Mouse (Mus musculus) gastrocnemius, adult 2 months (tissue): ENCODE data around the gene 2310030G06Rik. TPM values are rescaled to one million over a fixed set of nuclear protein-coding genes. Genes with fewer than 3 reads are reported as not detected.

Source experiments
- DNase-seq: peaks from one replicate; pipeline ENCODE4 v3.0.0; 2022
- H3K27ac ChIP-seq: fragments of 200-600 bp; 2 replicates; pipeline ENCODE4 v1.8.1; 2022; ENCODE audit warnings: mild to moderate bottlenecking
- H3K4me3 ChIP-seq: fragments of 200-600 bp; 2 replicates; pipeline ENCODE4 v1.8.1; 2022; ENCODE audit warnings: mild to moderate bottlenecking, moderate library complexity
- CTCF ChIP-seq: fragments of 200-600 bp; IDR thresholded peaks from 2 replicates; pipeline ENCODE4 v1.8.1; 2022; ENCODE audit warnings: antibody characterized with exemption, mild to moderate bottlenecking, moderate library complexity
- intact Hi-C: fragments of 180-260 bp; cut with DNase I; formaldehyde crosslinking; loops from one replicate; pipeline ENCODE4 v1.15.1; 2025
- total RNA-seq, 2 experiments: library from RNA; stranded (reverse); gene quantifications; 2 replicates each; pipeline ENCODE4 v1.2.3; 2021

The 2310030G06Rik gene
- total RNA-seq, 2 experiments from 2014 or later = 2.4 to 6.5 TPM

DNA sequence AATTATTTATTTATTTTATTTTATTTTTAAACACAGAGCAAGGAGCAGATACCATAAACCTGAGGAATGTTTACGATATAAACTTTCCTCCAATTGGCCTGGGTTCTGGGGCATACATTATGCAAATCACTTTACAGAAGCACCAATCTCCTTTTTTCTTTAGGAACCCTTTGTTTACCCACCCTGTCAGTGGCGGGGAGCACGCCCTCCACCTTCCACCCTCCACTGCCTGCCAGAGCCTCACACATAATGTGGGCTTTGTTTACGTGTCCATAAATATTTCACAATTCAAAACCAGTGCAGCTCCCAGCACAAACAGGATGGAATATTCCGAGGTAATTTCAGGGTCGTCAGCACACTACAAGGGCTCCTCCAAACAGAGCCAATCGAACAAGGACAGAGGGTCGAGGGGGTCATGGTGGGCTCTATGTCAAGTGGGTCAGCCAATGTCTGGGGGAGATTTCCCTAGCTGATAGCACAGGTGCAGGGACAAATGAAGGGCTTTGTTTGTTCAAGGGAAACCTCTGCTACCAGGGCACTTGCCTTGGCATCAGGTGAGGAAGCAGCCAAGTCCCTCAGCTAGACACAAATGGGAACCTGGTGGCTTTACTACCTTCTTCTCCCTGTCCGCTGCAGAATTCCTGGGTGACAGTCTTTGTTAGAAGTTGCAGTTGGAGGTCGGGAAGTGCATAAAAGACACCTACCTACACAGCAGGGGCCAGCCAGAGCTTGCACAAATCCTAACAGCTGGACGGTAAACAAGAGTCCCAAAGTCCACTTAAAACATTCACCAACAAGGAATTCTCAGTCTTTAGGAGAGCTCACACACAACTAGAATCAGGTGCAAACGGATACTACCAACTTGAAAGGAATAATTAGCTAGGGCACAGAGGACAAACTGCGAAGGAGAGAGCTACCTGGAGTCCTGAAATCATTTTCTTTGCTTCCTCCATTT is 53.4 kb downstream of the 2310030G06Rik start:
- no peak for TF ChIP-seq CTCF
- no peak for DNase-seq
- Histone ChIP-seq H3K27ac (no peak overlapping the region), H3K4me3 (no peak overlapping the region)
- intact Hi-C loops = no loop called here

Other genes with a start within 250 kb of the 2310030G06Rik start
- 10 to 100 TPM; 10.4 to 11.9 TPM for gene Pts, start 217.8 kb downstream of the 2310030G06Rik start, total RNA-seq
- gene Il18, start 191.7 kb downstream of the 2310030G06Rik start, total RNA-seq = 1 to 10 TPM in 1 of 2 experiments, under 1 TPM in 1; 0.87 to 1.0 TPM
- gene Bco2, start 191.4 kb downstream of the 2310030G06Rik start, total RNA-seq = under 1 TPM; 0.26 to 0.45 TPM
- gene Tex12, start 185.2 kb downstream of the 2310030G06Rik start, total RNA-seq = not detected
- 100 to 1,000 TPM; 269 to 419 TPM for gene Sdhd, start 142.7 kb downstream of the 2310030G06Rik start, total RNA-seq
- 100 to 1,000 TPM; 211 to 231 TPM for gene Timm8b, start 142.6 kb downstream of the 2310030G06Rik start, total RNA-seq
- under 1 TPM; 0.53 to 0.61 TPM for gene Pih1d2, start 129.2 kb downstream of the 2310030G06Rik start, total RNA-seq
- gene Nkapd1, start 129.1 kb downstream of the 2310030G06Rik start, total RNA-seq = 10 to 100 TPM; 11.1 to 11.7 TPM
- 100 to 1,000 TPM; 170 to 247 TPM for gene Dlat, start 86.8 kb downstream of the 2310030G06Rik start, total RNA-seq
- gene Dixdc1, start 7.0 kb downstream of the 2310030G06Rik start, total RNA-seq = 1 to 10 TPM; 2.6 to 4.7 TPM
- gene Cryab, start 4.8 kb upstream of the 2310030G06Rik start, total RNA-seq = 1,000 to 10,000 TPM in 1 of 2 experiments, 100 to 1,000 TPM in 1; 885 to 2,545 TPM
- gene Hspb2, start 5.8 kb upstream of the 2310030G06Rik start, total RNA-seq = 100 to 1,000 TPM; 123 to 143 TPM
- gene Fdxacb1, start 21.7 kb upstream of the 2310030G06Rik start, total RNA-seq = 1 to 10 TPM; 3.4 to 3.9 TPM
- gene Alg9, start 28.5 kb upstream of the 2310030G06Rik start, total RNA-seq = 10 to 100 TPM in 1 of 2 experiments, 1 to 10 TPM in 1; 7.8 to 11.2 TPM
- 10 to 100 TPM; 10.4 to 11.2 TPM for gene 1110032A03Rik, start 29.0 kb upstream of the 2310030G06Rik start, total RNA-seq
- gene Ppp2r1b, start 98.8 kb upstream of the 2310030G06Rik start, total RNA-seq = 1 to 10 TPM; 5.9 to 7.6 TPM